Mouse (Mus musculus): ENCODE measurements around the gene Nudt2. TPM values are rescaled to one million over a fixed set of nuclear protein-coding genes. Genes with fewer than 3 reads are reported as not detected.

Gene Nudt2
- total and polyA plus RNA-seq, 2 experiments from 2014 or later = 56.0 to 95.5 TPM

- TF ChIP-seq CTCF (IDR thresholded peaks at IDR 0.05; ENCODE audit: low read depth) = no peak
- DNase-seq (no peak), ATAC-seq (no peak)
- no peaks in the 10 kb centered on the region for H3K4me1 ChIP-seq (ENCODE audit: insufficient read depth)
- no peak overlapping the region for H3K27ac ChIP-seq (ENCODE audit: low read depth, low read length)
- no peak overlapping the region for H3K4me3 ChIP-seq (ENCODE audit: low read depth, low read length)
- H3K9me3 ChIP-seq (ENCODE audit: low read length) = no peaks in the 10 kb centered on the region
- WGBS = 97% methylated on average over 5 of the region's 5 CpGs
- H3K36me3 ChIP-seq (ENCODE audit: insufficient read depth) = peaks cover 26% of the 10 kb centered on the region
- no peaks in the 10 kb centered on the region for H3K27me3 ChIP-seq (ENCODE audit: insufficient read depth, low read length)
- H3K4me2 ChIP-seq (ENCODE audit: low read depth) = no peak overlapping the region
- H3K9ac ChIP-seq = no peak overlapping the region
Measured at GRCm38 (mm10) chr4:41519195-41519594, 54.2 kb downstream of the Nudt2 start.

- Histone ChIP-seq H3K4me1 (ENCODE audit: insufficient read depth) (no peaks in the 10 kb centered on the region), H3K27ac (ENCODE audit: low read depth, low read length) (no peak overlapping the region), H3K4me2 (ENCODE audit: low read depth) (no peak overlapping the region), H3K27me3 (ENCODE audit: insufficient read depth, low read length) (no peaks in the 10 kb centered on the region), H3K36me3 (ENCODE audit: insufficient read depth) (peaks cover 26% of the 10 kb centered on the region), H3K9ac (no peak overlapping the region), H3K9me3 (ENCODE audit: low read length) (no peaks in the 10 kb centered on the region), H3K4me3 (ENCODE audit: low read depth, low read length) (no peak overlapping the region)
- DNase-seq = no peak
- 56% methylated on average over 14 of the region's 14 CpGs for WGBS
- no peak for TF ChIP-seq CTCF (IDR thresholded peaks at IDR 0.05; ENCODE audit: low read depth)
- ATAC-seq = no peak
Measured at GRCm38 (mm10) chr4:41520641-41521040, 55.7 kb downstream of the Nudt2 start.

GRCm38 (mm10) chr4:41522136-41522535, 57.2 kb downstream of the Nudt2 start:
- no peak overlapping the region for H3K9ac ChIP-seq
- no peak overlapping the region for H3K4me2 ChIP-seq (ENCODE audit: low read depth)
- no peak for TF ChIP-seq CTCF (IDR thresholded peaks at IDR 0.05; ENCODE audit: low read depth)
- peaks cover 7% of the 10 kb centered on the region; the same call in 1 of the 2 replicates for H3K4me1 ChIP-seq (ENCODE audit: insufficient read depth)
- H3K36me3 ChIP-seq (ENCODE audit: insufficient read depth) = peaks cover 26% of the 10 kb centered on the region
- H3K4me3 ChIP-seq (ENCODE audit: low read depth, low read length) = no peak overlapping the region
- H3K27ac ChIP-seq (ENCODE audit: low read depth, low read length) = no peak overlapping the region
- DNase-seq (no peak), ATAC-seq (no peak)
- no peaks in the 10 kb centered on the region for H3K27me3 ChIP-seq (ENCODE audit: insufficient read depth, low read length)
- WGBS = 38% methylated on average over 6 of the region's 6 CpGs
- H3K9me3 ChIP-seq (ENCODE audit: low read length) = no peaks in the 10 kb centered on the region

GRCm38 (mm10) chr4:41522788-41523187, 57.8 kb downstream of the Nudt2 start:
- Histone ChIP-seq H3K27ac (ENCODE audit: low read depth, low read length) (no peak overlapping the region), H3K9me3 (ENCODE audit: low read length) (no peaks in the 10 kb centered on the region), H3K4me3 (ENCODE audit: low read depth, low read length) (no peak overlapping the region), H3K9ac (no peak overlapping the region), H3K36me3 (ENCODE audit: insufficient read depth) (peaks cover 26% of the 10 kb centered on the region), H3K4me1 (ENCODE audit: insufficient read depth) (peaks cover 8% of the 10 kb centered on the region; the same call in 1 of the 2 replicates), H3K4me2 (ENCODE audit: low read depth) (no peak overlapping the region), H3K27me3 (ENCODE audit: insufficient read depth, low read length) (no peaks in the 10 kb centered on the region)
- WGBS = 44% methylated on average over 5 of the region's 5 CpGs
- DNase-seq (peak; percentile 86), ATAC-seq (peak; percentile 47; the same call in 1 of the 2 replicates)
- TF ChIP-seq CTCF (IDR thresholded peaks at IDR 0.05; ENCODE audit: low read depth) = peak; percentile 88

- Histone ChIP-seq H3K4me3 (ENCODE audit: low read depth, low read length) (no peak overlapping the region), H3K36me3 (ENCODE audit: insufficient read depth) (peaks cover 20% of the 10 kb centered on the region), H3K27me3 (ENCODE audit: insufficient read depth, low read length) (no peaks in the 10 kb centered on the region), H3K4me1 (ENCODE audit: insufficient read depth) (peaks cover 8% of the 10 kb centered on the region; the same call in 1 of the 2 replicates), H3K9me3 (ENCODE audit: low read length) (no peaks in the 10 kb centered on the region), H3K27ac (ENCODE audit: low read depth, low read length) (no peak overlapping the region), H3K4me2 (ENCODE audit: low read depth) (no peak overlapping the region), H3K9ac (no peak overlapping the region)
- TF ChIP-seq CTCF (IDR thresholded peaks at IDR 0.05; ENCODE audit: low read depth) = no peak
- DNase-seq (no peak), ATAC-seq (no peak)
- 84% methylated on average over 7 of the region's 7 CpGs for WGBS
Measured at GRCm38 (mm10) chr4:41523839-41524238, 58.9 kb downstream of the Nudt2 start.

GRCm38 (mm10) chr4:41524829-41525228, 59.9 kb downstream of the Nudt2 start:
- Histone ChIP-seq H3K9me3 (ENCODE audit: low read length) (no peaks in the 10 kb centered on the region), H3K4me2 (ENCODE audit: low read depth) (no peak overlapping the region), H3K27me3 (ENCODE audit: insufficient read depth, low read length) (no peaks in the 10 kb centered on the region), H3K4me3 (ENCODE audit: low read depth, low read length) (no peak overlapping the region), H3K4me1 (ENCODE audit: insufficient read depth) (peaks cover 8% of the 10 kb centered on the region; the same call in 1 of the 2 replicates), H3K9ac (no peak overlapping the region), H3K27ac (ENCODE audit: low read depth, low read length) (no peak overlapping the region), H3K36me3 (ENCODE audit: insufficient read depth) (peaks cover 12% of the 10 kb centered on the region)
- WGBS = 76% methylated on average over 9 of the region's 9 CpGs
- TF ChIP-seq CTCF (IDR thresholded peaks at IDR 0.05; ENCODE audit: low read depth) = no peak
- ATAC-seq (no peak), DNase-seq (no peak)

- Histone ChIP-seq H3K4me2 (ENCODE audit: low read depth) (no peak overlapping the region), H3K27ac (ENCODE audit: low read depth, low read length) (no peak overlapping the region)
- WGBS = 5% methylated on average over 7 of the region's 7 CpGs
Measured at GRCm38 (mm10) chr4:41526553-41526952, 61.6 kb downstream of the Nudt2 start.

More at GRCm38 (mm10) chr4:41526553-41526952, 61.6 kb downstream of the Nudt2 start:
- 0 out of 2 replicates have a peak overlapping the region, but pooled peaks have one; percentile 6 for H3K9ac ChIP-seq
- TF ChIP-seq CTCF (IDR thresholded peaks at IDR 0.05; ENCODE audit: low read depth) = no peak
- no peaks in the 10 kb centered on the region for H3K9me3 ChIP-seq (ENCODE audit: low read length)
- H3K4me1 ChIP-seq (ENCODE audit: insufficient read depth) = peaks cover 8% of the 10 kb centered on the region
- peaks cover 3% of the 10 kb centered on the region for H3K36me3 ChIP-seq (ENCODE audit: insufficient read depth)
- DNase-seq (peak; percentile 31), ATAC-seq (peak; percentile 23; the same call in 1 of the 2 replicates)
- no peak overlapping the region for H3K4me3 ChIP-seq (ENCODE audit: low read depth, low read length)
- no peaks in the 10 kb centered on the region for H3K27me3 ChIP-seq (ENCODE audit: insufficient read depth, low read length)

Data from forebrain, postnatal 0 days (tissue).